Mouse (Mus musculus) MEL (cell line): ENCODE measurements around the gene Ppcdc. TPM values are rescaled to one million over a fixed set of nuclear protein-coding genes. Genes with fewer than 3 reads are reported as not detected.

Experiments used
- DNase-seq: peaks from one replicate; pipeline ENCODE4 v3.0.0; 2011; ENCODE audit warnings: low read depth, low spot score
- H3K27ac ChIP-seq: 2 replicates; pipeline ENCODE4 v1.5.1; 2012; ENCODE audit warnings: low read depth, mild to moderate bottlenecking, control low read depth, low read length, moderate library complexity; ENCODE audit not compliant: control insufficient read depth
- H3K27me3 ChIP-seq, 2 experiments: fragments of 150-350 bp in 1 of 2; sonication (generic) in 1 of 2; 2 replicates each; pipeline ENCODE4 v1.6.1; 2012; ENCODE audit warnings: low read length in 2 of 2, mild to moderate bottlenecking in 2 of 2, improper control_type of control experiment in 1 of 2, moderate library complexity in 1 of 2; ENCODE audit not compliant: insufficient read depth in 2 of 2, control insufficient read depth in 1 of 2
- H3K36me3 ChIP-seq, 2 experiments: 2 replicates each; pipeline ENCODE4 v1.6.1; 2012 to 2014; ENCODE audit warnings: low read length in 2 of 2, improper control_type of control experiment in 1 of 2, inconsistent platforms in 1 of 2, mild to moderate bottlenecking in 1 of 2; ENCODE audit not compliant: insufficient read depth in 2 of 2, control insufficient read depth in 1 of 2
- H3K4me1 ChIP-seq, 2 experiments: fragments of 150-350 bp in 1 of 2; sonication (generic) in 1 of 2; 2 replicates each; pipeline ENCODE4 v1.6.1; 2012; ENCODE audit warnings: low read length in 2 of 2, improper control_type of control experiment in 1 of 2, mild to moderate bottlenecking in 1 of 2; ENCODE audit not compliant: insufficient read depth in 2 of 2, control insufficient read depth in 1 of 2
- H3K4me3 ChIP-seq, 2 experiments: fragments of 150-350 bp in 1 of 2; sonication (generic) in 1 of 2; 2 replicates each; pipeline ENCODE4 v1.5.1; 2012; ENCODE audit warnings: low read depth in 2 of 2, low read length in 2 of 2, mild to moderate bottlenecking in 2 of 2, moderate library complexity in 2 of 2, control low read depth in 1 of 2, improper control_type of control experiment in 1 of 2; ENCODE audit not compliant: control insufficient read depth in 1 of 2, insufficient read depth in 1 of 2
- H3K79me2 ChIP-seq: 2 replicates; pipeline ENCODE4 v1.6.1; 2012; ENCODE audit warnings: mild to moderate bottlenecking, low read length, moderate library complexity; ENCODE audit not compliant: control insufficient read depth, poor library complexity, insufficient read depth
- H3K9ac ChIP-seq: 2 replicates; pipeline ENCODE4 v1.6.1; 2012; ENCODE audit warnings: low read depth, mild to moderate bottlenecking, control low read depth, low read length, moderate library complexity; ENCODE audit not compliant: control insufficient read depth, poor library complexity, severe bottlenecking
- H3K9me3 ChIP-seq: fragments of 150-350 bp; sonication (generic); replicated peaks from 2 replicates; pipeline ENCODE4 v1.6.1; 2012; ENCODE audit warnings: mild to moderate bottlenecking, low read length, improper control_type of control experiment, moderate library complexity; ENCODE audit not compliant: insufficient read depth
- BHLHE40 ChIP-seq: IDR thresholded peaks from 2 replicates; pipeline ENCODE4 v1.6.1; 2012; ENCODE audit warnings: low read depth, mild to moderate bottlenecking, inconsistent platforms, low read length, improper control_type of control experiment, borderline replicate concordance
- CHD2 ChIP-seq: IDR thresholded peaks from 2 replicates; pipeline ENCODE4 v1.6.1; 2011; ENCODE audit warnings: low read length, improper control_type of control experiment
- CTCF ChIP-seq, 3 experiments: IDR thresholded peaks in 2 of 3; conservative IDR thresholded peaks in 1 of 3; 2 replicates each; pipeline ENCODE4 v1.5.1; 2011 to 2012; ENCODE audit warnings: low read length in 3 of 3, low read depth in 2 of 3, mild to moderate bottlenecking in 2 of 3, improper control_type of control experiment in 1 of 3, inconsistent platforms in 1 of 3, mixed read lengths in 1 of 3, moderate library complexity in 1 of 3; ENCODE audit not compliant: control insufficient read depth in 1 of 3, insufficient read depth in 1 of 3, poor library complexity in 1 of 3, severe bottlenecking in 1 of 3
- ELF1 ChIP-seq: IDR thresholded peaks from 2 replicates; pipeline ENCODE4 v1.6.1; 2014; ENCODE audit warnings: low read depth, mild to moderate bottlenecking, inconsistent platforms, low read length, improper control_type of control experiment, moderate library complexity
- EP300 ChIP-seq, 2 experiments: IDR thresholded peaks; 2 replicates each; pipeline ENCODE4 v1.6.1; 2011; ENCODE audit warnings: improper control_type of control experiment in 2 of 2, low read length in 2 of 2, low read depth in 1 of 2, mild to moderate bottlenecking in 1 of 2
- NRF1 ChIP-seq: IDR thresholded peaks from 2 replicates; pipeline ENCODE4 v1.6.1; 2014; ENCODE audit warnings: low read depth, mild to moderate bottlenecking, inconsistent platforms, low read length, improper control_type of control experiment, moderate library complexity; ENCODE audit not compliant: poor library complexity, insufficient read depth, severe bottlenecking
- TAL1 ChIP-seq: IDR thresholded peaks from 2 replicates; pipeline ENCODE4 v1.6.1; 2012; ENCODE audit warnings: mild to moderate bottlenecking, inconsistent platforms, low read length, moderate library complexity, mixed read lengths
- TCF12 ChIP-seq: IDR thresholded peaks from 2 replicates; pipeline ENCODE4 v1.6.1; 2014; ENCODE audit warnings: low read depth, mild to moderate bottlenecking, inconsistent platforms, low read length, improper control_type of control experiment, moderate library complexity
- USF2 ChIP-seq, 2 experiments: IDR thresholded peaks; 2 replicates each; pipeline ENCODE4 v1.6.1; 2011 to 2012; ENCODE audit warnings: improper control_type of control experiment in 2 of 2, low read length in 2 of 2, borderline replicate concordance in 1 of 2, inconsistent platforms in 1 of 2, low read depth in 1 of 2, mild to moderate bottlenecking in 1 of 2; ENCODE audit not compliant: insufficient read depth in 1 of 2
- polyA plus RNA-seq, 2 experiments: library from polyadenylated mRNA; stranded (reverse) in 1 of 2; unstranded in 1 of 2; fragments of >175 nt in 1 of 2; fragments of >200 nt in 1 of 2; gene quantifications; 2 replicates each; pipeline versions ENCODE4 v1.2.1 to v1.2.4; 2012; ENCODE audit warnings: low replicate concordance in 2 of 2, low read depth in 1 of 2; ENCODE audit not compliant: insufficient read length in 2 of 2, insufficient read depth in 1 of 2, missing spikeins in 1 of 2
- total RNA-seq: library from RNA; depleted of rRNA; stranded (reverse); fragments of 300-350 nt; gene quantifications from 2 replicates; pipeline ENCODE4 v1.2.3, GENCODE M21; 2012; rRNA removed

The Ppcdc gene
- total and polyA plus RNA-seq, 3 experiments = 20.2 to 23.3 TPM; not detected in 1

DNA sequence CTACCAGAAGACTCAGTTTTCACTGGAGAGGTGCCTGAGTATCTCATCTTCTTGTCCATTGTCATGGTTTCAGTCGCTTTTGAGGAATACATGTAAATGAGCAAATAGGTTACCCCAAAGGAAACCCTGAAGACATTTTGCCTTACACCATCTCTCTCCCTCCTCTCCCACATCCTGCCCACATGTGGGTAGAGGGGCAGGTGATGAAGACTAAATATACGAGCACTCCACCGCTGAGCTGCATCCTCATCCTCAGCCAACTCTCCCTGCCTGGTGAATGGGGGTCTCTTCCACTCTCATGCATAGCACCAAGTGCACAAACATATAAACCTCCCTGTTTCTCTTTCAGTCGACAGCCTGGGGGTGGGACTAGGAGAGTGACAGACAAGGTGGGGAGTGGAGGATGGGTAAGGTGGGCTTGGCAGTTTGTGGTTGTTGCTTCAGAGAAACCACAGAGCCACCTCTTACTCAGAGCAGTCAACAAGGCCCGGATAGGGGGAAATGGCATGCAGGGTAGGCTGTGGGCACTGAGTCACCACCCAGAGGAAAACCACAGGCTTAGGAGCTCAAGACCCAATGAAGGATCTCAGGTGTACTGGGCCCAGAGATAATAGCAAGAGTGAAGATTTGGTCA, 100.2 kb downstream of the Ppcdc start:
- no peak overlapping the region for H3K4me3 ChIP-seq
- TF ChIP-seq EP300 (IDR thresholded peaks at IDR 0.05; ENCODE audit: low read depth in 1 of 2, low read length in 2 of 2) (peak; percentile 40 to 60; a peak in 2 of 4 replicates), USF2 (IDR thresholded peaks at IDR 0.05; ENCODE audit: borderline replicate concordance in 1 of 2, insufficient read depth in 1 of 2, low read depth in 1 of 2, low read length in 2 of 2) (no peak), TAL1 (peak; percentile 38)
- TF ChIP-seq, all 39 proteins: peak for 2
- DNase-seq = peak; percentile 64
- H3K36me3 ChIP-seq = peaks cover 0 to 3% of the 10 kb centered on the region in 2 experiments; a peak in 2 of 4 replicates
- no peaks in the 10 kb centered on the region; a peak in 1 of 4 replicates for H3K27me3 ChIP-seq
- no peak overlapping the region for H3K27ac ChIP-seq
- no peaks in the 10 kb centered on the region for H3K79me2 ChIP-seq
- H3K9ac ChIP-seq = no peak overlapping the region
- H3K9me3 ChIP-seq = no peaks in the 10 kb centered on the region
- peaks cover 0 to 11% of the 10 kb centered on the region in 2 experiments; a peak in 2 of 4 replicates for H3K4me1 ChIP-seq

DNA sequence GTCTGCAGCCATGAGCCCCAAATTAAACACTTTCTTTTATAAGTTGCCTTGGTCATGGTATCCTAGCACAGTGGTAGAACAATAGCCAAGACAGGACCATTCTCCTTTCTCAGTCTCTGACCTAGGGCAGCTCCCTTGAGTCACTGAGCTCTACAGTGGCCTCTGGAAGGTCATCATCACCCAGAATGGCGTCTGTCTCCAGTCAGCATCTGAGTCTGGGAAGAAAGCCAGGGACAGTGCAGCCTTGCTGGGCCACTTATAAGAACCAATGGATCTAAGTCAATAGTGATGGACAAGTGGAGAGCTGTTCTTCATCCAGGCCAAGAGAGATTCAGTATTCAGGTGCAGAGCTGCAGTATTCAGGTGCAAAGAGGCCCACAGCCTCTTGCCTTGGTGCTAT, 101.2 kb downstream of the Ppcdc start:
- H3K27ac ChIP-seq = no peak overlapping the region
- no peaks in the 10 kb centered on the region; a peak in 1 of 4 replicates for H3K27me3 ChIP-seq
- H3K36me3 ChIP-seq = peaks cover 0 to 3% of the 10 kb centered on the region in 2 experiments; a peak in 2 of 4 replicates
- H3K4me3 ChIP-seq = no peak overlapping the region
- no peaks in the 10 kb centered on the region for H3K79me2 ChIP-seq
- DNase-seq = no peak
- no peaks in the 10 kb centered on the region for H3K9me3 ChIP-seq
- no peak overlapping the region for H3K9ac ChIP-seq
- no peak for TF ChIP-seq BHLHE40
- no peak for TF ChIP-seq ELF1
- TF ChIP-seq TCF12 = no peak
- TF ChIP-seq NRF1 = no peak
- no peak for TF ChIP-seq CHD2
- TF ChIP-seq CTCF (IDR thresholded peaks at IDR 0.05 in 2 of 3, conservative IDR thresholded peaks at IDR 0.05 in 1 of 3; ENCODE audit: control insufficient read depth in 1 of 3, insufficient read depth in 1 of 3, low read depth in 2 of 3, low read length in 3 of 3, poor library complexity in 1 of 3, severe bottlenecking in 1 of 3) = no peak
- TF ChIP-seq, all 39 proteins: peak for 0
- peaks cover 0 to 11% of the 10 kb centered on the region in 2 experiments; a peak in 2 of 4 replicates for H3K4me1 ChIP-seq

Other genes with a start within 250 kb of the Ppcdc start
- gene Trcg1, start 203.6 kb downstream of the Ppcdc start, total RNA-seq = not detected in 2 replicates
- not detected for gene Trcg1, start 203.6 kb downstream of the Ppcdc start, polyA plus RNA-seq
- 52.7 and 55.7 TPM in 2 replicates for gene 1700017B05Rik, start 177.5 kb downstream of the Ppcdc start, total RNA-seq
- gene 1700017B05Rik, start 177.5 kb downstream of the Ppcdc start, polyA plus RNA-seq = 10 to 100 TPM in 1 of 2 experiments, not detected in 1; 76.5 TPM
- 1.9 and 2.3 TPM in 2 replicates for gene Scamp5, start 27.9 kb upstream of the Ppcdc start, total RNA-seq
- gene Scamp5, start 27.9 kb upstream of the Ppcdc start, polyA plus RNA-seq = 1 to 10 TPM in 1 of 2 experiments, not detected in 1; 4.3 TPM
- gene Rpp25, start 63.9 kb upstream of the Ppcdc start, total RNA-seq = 0.12 TPM in 1 of 2 replicates, not detected in the other
- gene Rpp25, start 63.9 kb upstream of the Ppcdc start, polyA plus RNA-seq = under 1 TPM in 1 of 2 experiments, not detected in 1; 0.68 TPM
- 364 and 367 TPM in 2 replicates for gene Cox5a, start 81.2 kb upstream of the Ppcdc start, total RNA-seq
- 100 to 1,000 TPM in 1 of 2 experiments, not detected in 1; 400 TPM for gene Cox5a, start 81.2 kb upstream of the Ppcdc start, polyA plus RNA-seq
- 12.7 and 16.4 TPM in 2 replicates for gene Fam219b, start 97.4 kb upstream of the Ppcdc start, total RNA-seq
- gene Fam219b, start 97.4 kb upstream of the Ppcdc start, polyA plus RNA-seq = 10 to 100 TPM in 1 of 2 experiments, not detected in 1; 12.8 TPM
- gene Mpi, start 112.6 kb upstream of the Ppcdc start, total RNA-seq = 24.3 and 25.9 TPM in 2 replicates
- 10 to 100 TPM in 1 of 2 experiments, not detected in 1; 37.7 TPM for gene Mpi, start 112.6 kb upstream of the Ppcdc start, polyA plus RNA-seq
- 32.4 and 35.4 TPM in 2 replicates for gene Scamp2, start 120.8 kb upstream of the Ppcdc start, total RNA-seq
- gene Scamp2, start 120.8 kb upstream of the Ppcdc start, polyA plus RNA-seq = 10 to 100 TPM in 1 of 2 experiments, not detected in 1; 51.4 TPM
- gene Ulk3, start 149.3 kb upstream of the Ppcdc start, total RNA-seq = 4.3 and 5.0 TPM in 2 replicates
- 10 to 100 TPM in 1 of 2 experiments, not detected in 1; 11.9 TPM for gene Ulk3, start 149.3 kb upstream of the Ppcdc start, polyA plus RNA-seq
- not detected in 2 replicates for gene Cplx3, start 166.2 kb upstream of the Ppcdc start, total RNA-seq
- gene Cplx3, start 166.2 kb upstream of the Ppcdc start, polyA plus RNA-seq = not detected
- 0.08 TPM in 1 of 2 replicates, not detected in the other for gene Lman1l, start 180.7 kb upstream of the Ppcdc start, total RNA-seq
- under 1 TPM in 1 of 2 experiments, not detected in 1; 0.11 TPM for gene Lman1l, start 180.7 kb upstream of the Ppcdc start, polyA plus RNA-seq
- gene Csk, start 213.5 kb upstream of the Ppcdc start, total RNA-seq = 213 and 215 TPM in 2 replicates
- gene Csk, start 213.5 kb upstream of the Ppcdc start, polyA plus RNA-seq = 100 to 1,000 TPM in 1 of 2 experiments, not detected in 1; 338 TPM
- not detected in 2 replicates for gene Cyp1a2, start 243.6 kb upstream of the Ppcdc start, total RNA-seq
- gene Cyp1a2, start 243.6 kb upstream of the Ppcdc start, polyA plus RNA-seq = not detected
- 0.04 and 0.07 TPM in 2 replicates for gene Cyp1a1, start 247.8 kb upstream of the Ppcdc start, total RNA-seq
- under 1 TPM in 1 of 2 experiments, not detected in 1; 0.26 TPM for gene Cyp1a1, start 247.8 kb upstream of the Ppcdc start, polyA plus RNA-seq